Mouse (Mus musculus): ENCODE measurements around the gene AC129217.1.

AC129217.1 gene

DNA sequence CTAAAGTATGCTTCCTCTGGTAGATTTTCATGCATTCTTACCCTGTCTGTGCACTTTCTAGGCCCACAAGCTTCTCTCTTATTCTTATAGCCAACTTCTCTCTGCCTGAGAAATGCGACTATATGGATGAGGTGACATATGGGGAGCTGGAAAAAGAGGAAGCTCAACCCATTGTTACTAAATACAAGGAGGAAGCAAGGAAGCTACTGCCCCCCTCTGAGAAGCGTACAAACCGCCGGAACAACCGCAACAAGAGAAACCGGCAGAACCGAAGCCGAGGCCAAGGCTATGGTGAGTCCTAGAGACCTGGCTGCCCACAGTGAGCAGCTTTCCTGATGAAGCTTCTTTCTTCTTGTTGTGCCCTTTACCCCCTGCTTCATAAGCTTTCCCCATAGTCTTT is at the start of gene AC129217.1:
Gene AC129217.1, plus strand, starts transcription at position 114 of the 400 bp plus-strand sequence.
- DNase-seq: no peak

DNA sequence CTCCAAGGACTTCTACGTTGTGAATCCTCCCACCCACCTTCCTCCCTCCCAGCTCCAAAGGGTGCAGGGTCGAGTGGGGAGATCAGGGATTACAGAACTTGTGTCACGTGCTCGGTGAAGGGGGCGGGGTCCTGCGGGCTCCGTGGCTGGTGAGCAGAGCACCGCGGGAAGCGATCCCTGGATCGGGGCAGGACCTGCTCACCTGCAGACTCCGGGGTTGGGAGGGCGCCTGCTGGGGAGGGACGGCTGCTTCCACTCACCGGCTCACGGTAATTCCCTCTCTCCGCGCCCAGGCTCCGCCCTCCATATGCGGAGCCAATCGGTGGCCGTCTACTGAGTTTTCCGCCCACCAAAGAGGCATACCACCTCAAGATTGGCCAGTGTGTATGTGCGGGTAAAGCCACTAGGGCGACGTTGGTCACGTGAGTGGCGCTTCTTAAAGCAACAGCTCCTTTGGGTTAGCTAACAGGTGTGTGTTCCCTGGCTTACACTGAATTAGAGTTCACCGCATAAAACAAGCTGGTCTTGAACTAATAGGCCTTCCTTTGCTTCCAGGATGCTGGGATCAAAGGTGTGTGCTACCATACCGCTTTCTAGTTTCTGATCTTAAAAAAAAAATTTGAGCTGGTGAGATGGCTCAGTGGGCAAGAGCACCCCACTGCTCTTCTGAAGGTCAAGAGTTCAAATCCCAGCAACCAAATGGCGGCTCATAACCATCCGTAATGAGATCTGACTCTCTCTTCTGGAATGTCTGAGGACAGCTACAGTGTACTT is 43.4 kb upstream of the AC129217.1 start, which contains the start of gene Taf6l:
Gene Taf6l, minus strand, starts transcription at position 410 of the 774 bp plus-strand sequence.
- peak; percentile 97 to 98 for DNase-seq

DNA sequence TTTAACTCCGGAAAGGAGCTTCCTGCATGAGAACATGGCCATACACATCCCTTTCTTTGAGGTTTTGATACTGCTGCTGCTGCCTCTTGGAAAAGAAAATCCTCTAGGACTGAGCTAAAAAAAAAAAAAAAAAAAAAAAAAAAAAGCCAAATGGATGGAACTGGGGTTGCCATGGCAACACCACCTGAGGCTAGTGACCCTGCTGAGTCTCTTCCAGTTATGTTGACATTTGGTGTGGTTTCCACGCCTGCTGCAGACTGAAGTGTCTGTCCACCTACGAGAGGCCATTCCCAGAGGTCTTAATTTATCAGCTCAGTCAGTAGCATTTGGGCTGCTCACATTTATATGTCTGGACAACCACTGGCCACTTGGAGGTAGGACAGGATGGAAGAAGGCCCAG is 41.1 kb upstream of the AC129217.1 start:
- no peak for DNase-seq

DNA sequence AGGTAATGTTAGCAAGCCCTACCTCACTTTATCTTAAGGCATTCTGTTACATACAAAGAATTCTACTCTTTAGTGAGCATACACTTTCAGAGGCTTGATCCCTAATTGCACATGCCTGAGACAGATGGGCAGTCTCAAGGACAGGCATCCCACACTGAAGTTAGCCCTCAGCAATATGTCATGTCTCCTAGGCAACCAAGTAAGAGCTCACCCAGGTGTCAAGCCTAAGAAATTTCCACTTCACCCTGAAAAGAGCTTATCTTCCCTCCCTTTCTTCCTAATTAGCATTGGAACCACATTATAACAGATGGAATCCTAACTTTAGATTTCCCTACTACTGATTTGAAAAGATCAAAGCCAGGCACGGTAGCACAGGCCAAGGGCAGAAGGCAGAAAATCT is 40.4 kb upstream of the AC129217.1 start:
- no peak for DNase-seq

DNA sequence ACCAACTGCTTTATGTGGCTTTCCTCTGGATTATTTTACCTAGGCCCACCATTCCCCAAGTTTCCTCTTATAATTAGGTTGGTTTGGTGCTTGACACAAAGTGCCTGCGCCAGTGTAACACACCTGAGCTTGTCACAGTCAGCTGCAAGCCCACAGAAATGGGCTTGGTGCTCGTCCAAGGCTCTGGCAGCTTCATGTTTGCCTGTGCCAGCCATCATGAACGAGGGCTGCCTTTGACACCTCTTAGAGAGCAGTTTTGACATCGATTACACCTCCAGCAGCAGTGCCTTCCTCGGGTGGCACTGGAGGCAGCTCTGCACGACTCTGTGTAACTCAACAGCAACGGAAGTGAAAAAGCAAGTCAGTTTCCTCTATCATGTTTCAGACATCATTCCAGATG is 39.4 kb upstream of the AC129217.1 start:
- DNase-seq: no peak

DNA sequence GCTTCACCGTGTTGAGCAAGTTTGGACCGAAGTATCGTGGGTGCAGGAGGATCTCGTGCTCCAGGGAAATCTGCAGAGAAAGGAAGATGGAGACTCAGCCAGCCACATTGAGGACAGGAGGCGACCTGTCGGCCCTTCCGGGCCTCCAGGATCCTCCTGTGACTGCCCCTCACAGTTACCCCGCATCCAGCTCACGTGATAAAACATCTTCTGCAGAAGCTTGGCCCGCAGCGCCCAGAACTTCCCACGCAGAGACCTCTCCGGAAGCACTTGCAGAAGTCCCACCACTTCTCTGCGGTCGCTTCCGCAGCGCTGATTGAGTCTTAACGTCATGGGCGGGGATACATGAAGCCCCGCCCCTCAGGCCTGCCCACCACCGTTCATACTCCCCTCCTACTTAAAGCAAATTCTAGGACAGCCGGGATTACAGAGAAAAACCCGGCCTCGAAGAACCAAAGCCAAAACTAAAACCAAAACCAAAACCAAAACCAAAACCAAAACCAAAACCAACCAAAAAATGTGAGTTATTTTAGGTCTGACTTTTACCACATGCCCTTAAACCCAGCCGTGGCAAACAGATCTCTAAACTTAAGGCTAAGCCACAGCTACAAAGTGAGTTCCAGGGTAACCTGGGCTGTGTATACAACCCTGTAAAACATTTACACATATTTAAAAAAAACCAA is 31.2 kb upstream of the AC129217.1 start, which contains the start of gene Polr2g:
Gene Polr2g, minus strand, starts transcription at position 314 of the 683 bp plus-strand sequence.
- peak; percentile 93 for DNase-seq

DNA sequence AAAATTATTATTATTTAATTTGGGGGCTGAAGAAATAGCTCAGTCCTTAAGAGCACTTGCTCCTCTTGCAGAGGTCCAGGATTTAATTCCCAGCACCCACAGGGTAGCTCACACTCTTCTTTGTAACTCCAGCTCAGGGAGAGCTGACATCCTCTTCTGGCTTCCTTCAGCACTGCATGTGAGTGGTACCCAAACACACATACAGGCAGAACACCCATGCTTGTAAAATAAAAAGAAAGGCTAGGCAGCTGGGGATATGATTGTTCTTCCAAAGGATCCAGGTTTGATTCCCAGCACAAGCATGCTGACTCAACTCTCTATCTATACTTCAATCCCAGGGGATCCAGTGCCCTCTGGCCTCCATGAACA is 30.6 kb upstream of the AC129217.1 start:
- no peak for DNase-seq

DNA sequence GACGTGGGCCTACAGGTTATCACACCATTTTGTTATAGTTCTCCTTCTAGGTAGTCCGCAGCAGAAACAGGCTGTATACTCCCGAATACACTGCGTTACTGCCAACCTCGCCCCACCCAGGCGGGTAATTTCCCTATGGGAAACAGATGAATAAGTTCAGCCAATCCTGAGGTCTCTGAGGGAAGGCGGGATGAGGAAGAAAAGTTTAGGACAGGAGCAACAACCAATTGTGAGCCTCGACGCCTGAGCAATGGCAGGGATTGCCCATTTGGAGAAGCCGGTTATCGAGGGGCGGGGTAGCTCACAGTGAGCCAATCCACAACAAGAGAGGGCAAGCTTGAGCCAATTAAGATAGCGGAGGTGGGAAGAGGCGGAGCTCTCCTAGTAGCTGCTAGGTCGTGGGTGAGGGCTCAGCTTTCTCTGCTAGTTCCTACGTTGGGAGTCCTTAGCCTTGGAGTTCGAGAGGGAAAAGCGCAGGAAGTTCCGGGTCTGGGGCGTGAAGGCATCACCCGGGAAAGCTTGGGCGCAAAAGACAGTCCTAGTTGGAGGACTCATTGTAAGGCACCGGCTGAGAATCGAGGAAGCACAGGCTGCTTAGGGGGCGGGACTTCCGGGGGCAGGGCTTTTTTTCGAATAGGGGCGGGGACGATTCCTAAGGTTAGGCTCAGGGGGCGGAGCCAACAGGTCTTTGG is 27.3 kb upstream of the AC129217.1 start, which contains the start of gene Zbtb3:
Gene Zbtb3, plus strand, starts transcription at position 426 of the 692 bp plus-strand sequence.
- DNase-seq: peak; percentile 96 to 98

DNA sequence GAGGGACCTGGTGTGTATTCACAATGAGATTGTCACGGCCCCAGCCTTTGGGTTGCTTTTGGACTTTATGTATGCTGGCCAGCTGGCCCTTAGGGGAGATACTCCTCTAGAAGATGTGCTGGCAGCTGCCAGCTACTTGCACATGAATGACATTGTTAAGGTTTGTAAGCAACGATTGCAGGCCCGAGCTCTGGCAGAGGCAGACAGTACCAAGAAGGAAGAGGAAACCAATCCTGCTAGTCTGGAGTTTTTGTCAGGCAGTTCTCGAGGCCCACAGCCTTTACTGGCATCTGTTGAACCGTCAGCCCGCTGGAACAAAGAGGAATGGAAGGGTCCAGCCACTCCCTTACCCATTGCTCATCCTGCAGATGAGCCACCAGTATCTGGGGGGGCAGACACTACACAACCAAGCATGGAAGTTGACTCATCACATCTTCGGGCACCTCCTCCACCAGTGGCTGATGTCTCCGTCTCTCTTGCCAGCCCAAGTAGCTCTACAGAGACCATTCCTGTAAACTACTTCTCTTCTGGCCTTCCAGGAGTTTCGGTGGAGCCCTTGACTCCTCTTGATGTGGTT is 26.3 kb upstream of the AC129217.1 start:
- DNase-seq: no peak

DNA sequence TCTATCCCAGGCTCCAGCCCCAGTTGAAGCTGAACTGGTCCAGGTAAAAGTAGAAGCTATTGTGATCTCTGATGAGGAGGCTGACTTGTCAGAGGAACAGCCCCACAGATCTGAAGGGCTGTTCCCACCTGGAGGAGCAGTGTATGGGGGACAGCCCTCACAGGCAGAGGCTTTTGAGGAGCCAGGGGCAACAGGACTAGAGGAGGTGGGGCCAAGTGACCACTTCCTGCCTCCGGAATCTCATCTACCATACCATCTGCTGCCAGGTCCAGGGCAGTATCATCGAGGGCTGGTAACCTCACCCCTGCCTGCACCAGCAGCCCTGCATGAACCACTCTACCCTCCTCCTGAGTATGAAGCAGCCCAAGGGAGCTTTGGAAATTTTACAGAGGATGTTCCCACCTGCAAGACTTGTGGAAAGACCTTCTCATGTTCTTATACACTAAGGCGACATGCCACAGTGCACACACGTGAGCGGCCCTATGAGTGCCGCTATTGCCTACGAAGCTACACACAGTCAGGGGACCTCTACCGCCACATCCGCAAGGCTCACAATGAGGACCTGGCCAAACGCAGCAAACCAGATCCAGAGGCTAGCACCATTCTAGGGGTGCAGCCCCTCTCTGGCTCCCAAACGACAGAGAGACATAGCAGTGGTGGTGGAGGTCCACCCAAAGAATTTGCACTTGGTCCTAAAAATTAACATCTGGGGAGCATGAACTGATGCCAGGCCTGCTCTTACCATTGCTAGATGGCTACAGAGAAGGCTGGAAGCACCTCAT is 25.5 kb upstream of the AC129217.1 start:
- no peak for DNase-seq

DNA sequence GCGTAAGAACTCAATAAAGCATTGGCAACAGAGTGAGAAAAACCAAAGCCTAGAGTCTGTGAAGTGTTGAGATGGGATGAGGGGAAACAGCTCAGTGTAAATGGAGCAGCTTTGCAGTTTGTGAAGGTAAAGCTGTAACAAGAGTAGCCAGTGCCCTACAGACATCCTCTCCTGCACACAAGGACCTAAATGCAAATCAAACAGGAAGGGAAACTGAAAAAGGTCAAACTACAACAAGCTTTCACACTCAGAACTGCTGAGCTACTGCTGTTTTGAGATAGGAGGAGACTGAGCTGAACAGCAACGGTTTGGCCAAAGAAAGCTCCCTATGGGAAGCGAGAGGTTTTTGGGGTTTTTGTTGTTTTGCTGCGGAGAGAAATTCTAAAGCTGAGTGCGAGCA is 22.8 kb upstream of the AC129217.1 start:
- no peak for DNase-seq

DNA sequence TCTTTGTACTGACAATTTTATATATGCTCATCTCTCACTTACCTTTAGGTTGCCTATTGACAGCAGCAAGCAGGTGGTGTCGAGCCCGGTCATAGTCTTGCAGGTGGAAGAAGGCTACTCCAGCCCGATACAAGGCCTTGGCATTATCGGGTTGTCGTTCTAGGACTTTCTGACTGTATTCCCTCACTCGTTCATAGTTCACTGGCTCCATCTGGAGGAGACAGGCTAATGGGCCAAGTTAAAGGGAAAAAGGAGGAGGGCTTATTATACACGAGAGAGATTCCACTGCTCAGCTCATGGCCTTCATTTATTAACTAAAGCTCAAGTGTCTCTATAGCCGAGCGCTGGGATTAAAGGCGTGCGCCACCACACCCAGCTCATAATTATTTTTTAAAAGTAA is 13.8 kb upstream of the AC129217.1 start:
- peak in 1 of 2 experiments; percentile 60 for DNase-seq

DNA sequence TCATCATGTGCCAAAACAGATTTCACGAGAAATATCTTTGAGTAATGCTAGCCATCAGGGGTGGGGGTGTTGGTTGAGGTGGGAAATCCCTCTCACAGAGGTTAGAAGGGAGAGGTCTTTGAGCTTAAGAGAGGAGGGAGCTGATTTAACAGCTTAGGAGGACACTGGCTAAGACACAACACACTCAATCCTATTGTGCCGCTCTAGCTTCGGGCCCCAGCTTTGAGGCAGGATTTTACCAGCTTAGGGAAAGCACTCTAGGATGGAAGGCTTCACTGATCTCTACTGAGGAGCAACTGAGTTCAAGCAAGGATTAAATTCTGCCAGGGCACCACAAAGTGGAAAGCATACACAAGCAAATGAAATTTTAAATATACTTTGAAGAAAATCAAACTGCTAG is 12.6 kb upstream of the AC129217.1 start:
- DNase-seq: no peak

DNA sequence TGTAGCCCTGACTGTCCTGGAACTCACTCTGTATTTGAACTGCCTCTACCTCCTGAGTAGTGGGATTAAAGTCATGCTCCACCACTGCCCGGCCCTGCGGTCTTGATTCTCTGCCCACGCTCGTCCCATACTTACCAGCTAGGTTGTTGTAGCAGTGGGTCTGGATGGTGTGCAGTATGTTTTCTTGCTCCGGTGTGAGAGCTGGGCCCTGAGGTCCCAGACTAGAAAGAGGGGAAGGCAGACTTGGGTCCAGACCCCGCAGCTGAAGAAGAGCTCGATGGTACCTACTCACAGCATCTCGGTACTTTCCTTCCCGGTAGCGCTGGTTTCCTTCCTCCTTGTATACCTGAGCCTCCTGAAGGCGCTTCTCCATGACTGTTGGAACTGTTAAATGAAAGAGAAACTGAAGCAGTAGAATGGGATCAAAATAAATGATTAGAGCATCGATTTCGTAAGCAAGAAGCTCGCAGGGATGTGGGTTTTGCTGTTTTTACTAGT is 11.2 kb upstream of the AC129217.1 start:
- no peak for DNase-seq

DNA sequence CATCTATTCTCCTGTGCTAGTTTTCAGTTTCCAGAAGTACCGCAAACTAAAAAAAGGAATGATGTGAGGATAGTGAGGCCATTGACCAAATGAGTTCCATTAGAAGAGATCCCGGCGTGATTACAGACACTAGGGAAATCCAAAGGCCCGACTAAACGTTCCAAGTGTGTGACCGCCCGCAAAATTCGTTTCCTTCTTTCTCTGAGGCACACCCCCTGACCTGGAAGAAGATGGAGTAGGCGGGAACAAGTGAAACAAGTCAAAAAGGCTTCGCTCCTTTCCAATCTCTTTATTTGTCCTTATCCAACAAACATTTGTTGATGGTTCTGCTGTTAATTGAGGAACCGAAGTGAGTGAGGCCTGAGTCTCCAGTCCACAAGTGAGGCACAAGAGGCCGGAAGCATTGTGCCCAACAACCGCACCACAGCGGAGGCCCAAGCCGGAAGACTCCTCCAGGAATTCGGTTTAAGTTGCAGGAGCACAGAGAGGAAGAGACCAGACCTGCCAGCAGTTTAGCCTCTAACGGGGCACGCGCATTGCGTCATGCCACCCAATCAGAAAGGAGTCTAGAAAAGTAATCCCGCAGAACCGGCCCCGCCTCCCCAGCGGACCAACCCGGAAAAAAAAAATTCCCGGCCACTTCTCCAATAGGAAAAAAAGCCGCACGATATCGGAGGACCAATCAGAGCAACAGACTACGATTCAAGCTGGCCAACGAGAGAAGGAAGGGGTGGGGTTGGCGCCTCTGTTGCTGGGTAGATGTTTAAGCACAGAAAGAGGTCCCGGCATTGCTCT is 10.6 kb upstream of the AC129217.1 start, which contains the start of gene Ttc9c:
Gene Ttc9c, minus strand, starts transcription at position 533 of the 795 bp plus-strand sequence.
- DNase-seq: peak; percentile 98 to 99

DNA sequence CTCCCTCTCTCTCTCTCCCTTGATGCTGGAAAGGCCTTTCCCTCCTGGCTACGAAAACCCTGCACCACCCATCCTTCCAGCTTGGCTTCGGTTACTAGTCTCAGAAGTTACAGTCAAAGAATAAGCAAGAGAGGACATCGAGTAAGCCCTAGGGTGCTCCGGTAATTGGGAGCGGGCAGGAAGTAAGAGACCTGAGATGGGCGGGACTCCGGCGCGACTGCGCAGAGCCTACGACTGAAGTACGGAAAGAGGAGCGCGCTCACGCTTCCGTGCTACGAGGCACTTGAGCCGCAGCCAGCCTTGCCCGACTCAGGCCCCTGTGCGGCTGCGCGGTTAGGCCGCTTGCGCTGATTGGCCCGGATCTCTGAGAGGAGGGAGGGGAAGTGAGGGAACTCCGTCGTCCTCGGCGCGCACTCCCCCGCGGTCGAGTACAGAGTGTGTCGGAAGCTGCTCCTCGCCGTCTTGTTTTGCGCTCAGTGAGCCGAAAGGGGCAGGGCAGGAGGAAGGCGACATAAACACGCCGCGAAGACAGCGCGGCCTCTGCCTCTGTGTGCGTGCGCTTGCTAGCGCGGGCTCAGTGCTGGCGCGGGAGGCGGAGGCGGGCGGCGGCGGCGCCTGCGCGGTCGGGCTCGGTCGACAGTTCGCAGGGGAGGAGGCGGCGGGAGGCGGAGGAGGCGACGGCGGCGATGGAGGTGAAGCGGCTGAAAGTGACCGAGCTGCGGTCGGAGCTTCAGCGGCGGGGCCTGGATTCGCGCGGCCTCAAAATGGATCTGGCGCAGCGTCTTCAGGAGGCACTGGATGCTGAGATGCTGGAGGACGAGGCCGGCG is 9.8 kb upstream of the AC129217.1 start, which contains the start of gene Hnrnpul2:
Gene Hnrnpul2, plus strand, starts transcription at position 415 of the 828 bp plus-strand sequence.
- DNase-seq: peak; percentile 98 to 99

DNA sequence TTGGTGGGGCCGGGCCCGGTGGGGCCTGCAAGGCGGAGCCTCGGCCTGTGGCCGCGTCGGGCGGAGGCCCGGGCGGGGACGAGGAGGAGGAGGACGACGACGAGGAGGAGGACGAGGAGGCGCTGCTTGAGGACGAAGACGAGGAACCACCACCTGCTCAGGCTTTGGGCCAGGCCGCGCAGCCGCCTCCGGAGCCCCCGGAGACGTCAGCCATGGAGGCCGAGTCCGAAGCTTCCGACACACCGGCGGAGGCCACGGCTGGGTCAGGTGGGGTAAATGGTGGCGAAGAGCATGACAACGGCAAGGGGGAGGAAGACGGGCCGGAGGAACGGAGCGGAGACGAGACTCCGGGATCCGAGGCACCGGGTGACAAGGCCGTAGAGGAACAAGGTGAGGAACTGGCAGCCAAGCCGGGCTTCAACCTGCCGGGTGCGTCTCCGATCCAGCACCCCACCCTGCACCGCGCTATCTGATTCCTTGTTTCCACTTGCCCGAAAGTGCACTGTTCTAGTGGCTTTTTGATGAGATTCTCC is 9.1 kb upstream of the AC129217.1 start:
- no peak for DNase-seq

DNA sequence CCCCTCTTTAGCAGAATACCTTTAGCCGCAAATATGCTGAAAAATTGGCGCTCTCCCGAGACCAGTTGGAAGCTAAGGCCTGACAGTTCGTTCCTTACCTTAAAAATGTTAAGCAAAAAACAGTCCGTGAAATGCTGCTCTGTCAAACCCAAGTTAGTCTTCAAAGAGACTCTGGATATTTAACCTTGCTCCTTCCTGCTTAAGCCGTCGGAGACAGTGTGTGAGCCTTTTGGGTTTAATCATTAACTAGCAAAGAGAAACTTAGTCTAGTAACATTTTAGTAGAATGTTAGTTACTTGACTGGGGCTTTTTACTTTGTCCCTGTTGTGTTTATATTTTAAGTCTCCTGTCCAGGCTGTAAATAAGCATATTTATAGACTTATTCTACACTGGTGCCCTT is 8.4 kb upstream of the AC129217.1 start:
- peak; percentile 65 to 74 for DNase-seq

DNA sequence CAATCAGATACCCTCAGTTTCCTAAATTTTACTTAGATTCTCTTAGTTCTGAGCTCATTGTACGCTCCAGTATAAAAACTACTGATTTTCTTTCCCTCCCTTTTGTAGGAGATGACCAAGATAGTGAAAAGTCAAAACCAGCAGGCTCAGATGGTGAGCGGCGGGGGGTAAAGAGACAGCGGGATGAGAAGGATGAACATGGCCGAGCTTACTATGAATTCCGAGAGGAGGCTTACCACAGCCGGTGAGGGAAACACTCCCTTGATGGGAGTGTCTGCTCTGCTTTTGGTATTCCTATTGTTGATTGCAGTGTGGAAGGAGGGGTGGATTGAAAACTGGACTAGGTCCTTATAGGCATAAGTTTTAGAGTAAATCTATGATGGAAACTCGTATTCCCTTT is 6.9 kb upstream of the AC129217.1 start:
- DNase-seq: no peak

DNA sequence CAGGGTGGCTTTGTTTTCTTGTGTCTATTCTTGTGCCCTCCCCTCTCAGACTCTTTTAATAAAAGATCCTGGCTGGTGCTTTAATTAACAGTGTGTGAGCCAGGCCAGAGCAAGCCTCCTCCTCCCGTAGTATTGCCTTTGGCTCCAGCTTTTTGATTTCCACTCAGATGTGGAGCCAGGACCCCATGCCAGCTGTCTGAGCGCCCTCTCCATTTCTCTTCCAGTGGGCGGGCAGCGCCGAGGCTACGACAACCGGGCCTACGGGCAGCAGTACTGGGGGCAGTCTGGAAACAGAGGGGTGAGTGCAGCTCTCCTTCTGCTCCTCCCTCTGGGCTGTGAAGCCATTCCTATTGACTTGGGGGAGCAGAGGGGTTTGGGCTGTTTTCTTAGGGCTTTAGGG is 1.1 kb downstream of the AC129217.1 start:
- no peak for DNase-seq

Data from kidney, adult 8-10 months (tissue).